Mouse (Mus musculus) liver, adult 2 months (tissue): ENCODE measurements at regions not wholly inside any gene's neighbourhood (a gene's known extent, or its start where the extent isn't known, plus 50 kb on each side); places are given as distances from the start of the nearest gene placed in this dataset.

ENCODE experiments used
- DNase-seq: peaks from one replicate; pipeline ENCODE4 v3.0.0-alpha.2; 2011; ENCODE audit warnings: low read depth, low spot score; ENCODE audit errors: extremely low read depth
- H3K27ac ChIP-seq: fragments of 200-500 bp; replicated peaks from 2 replicates; pipeline ENCODE4 v1.5.1; 2012; ENCODE audit warnings: low read depth, mild to moderate bottlenecking, control low read depth, inconsistent platforms, low read length; ENCODE audit not compliant: insufficient read depth
- H3K27me3 ChIP-seq: fragments of 200-500 bp; 2 replicates; pipeline ENCODE4 v1.6.1; 2012; ENCODE audit warnings: mild to moderate bottlenecking, moderate library complexity, low read length, inconsistent platforms; ENCODE audit not compliant: control insufficient read depth, insufficient read depth
- H3K36me3 ChIP-seq: fragments of 200-500 bp; 2 replicates; pipeline ENCODE4 v1.6.1; 2012; ENCODE audit warnings: low read length, inconsistent platforms; ENCODE audit not compliant: control insufficient read depth, insufficient read depth
- H3K4me1 ChIP-seq: fragments of 200-500 bp; 2 replicates; pipeline ENCODE4 v1.6.1; 2011; ENCODE audit warnings: low read length; ENCODE audit not compliant: control insufficient read depth, insufficient read depth
- H3K4me3 ChIP-seq: fragments of 200-500 bp; 2 replicates; pipeline ENCODE4 v1.5.1; 2011; ENCODE audit warnings: low read depth, mild to moderate bottlenecking, control low read depth, low read length, moderate library complexity; ENCODE audit not compliant: insufficient read depth
- H3K79me2 ChIP-seq: fragments of 200-500 bp; 2 replicates; pipeline ENCODE4 v1.6.1; 2012; ENCODE audit warnings: inconsistent platforms, mild to moderate bottlenecking, low read length, moderate library complexity; ENCODE audit not compliant: control insufficient read depth, insufficient read depth
- H3K9ac ChIP-seq: fragments of 200-500 bp; 2 replicates; pipeline ENCODE4 v1.6.1; 2012; ENCODE audit warnings: low read depth, mild to moderate bottlenecking, control low read depth, inconsistent platforms, low read length
- CTCF ChIP-seq: fragments of 200-500 bp; IDR thresholded peaks from 2 replicates; pipeline ENCODE4 v1.5.1; 2011; ENCODE audit warnings: low read depth, low read length, control low read depth
- POLR2A ChIP-seq: fragments of 200-500 bp; IDR thresholded peaks from 2 replicates; pipeline ENCODE4 v1.6.1; 2011; ENCODE audit warnings: low read length, control low read depth; ENCODE audit not compliant: insufficient read depth; ENCODE audit errors: extremely low read depth
- WGBS: fragments of 180-500 bp; shearing (Covaris S2); methylation state at CpG from one replicate; pipeline ENCODE4 v1.1.7; 2018; 5-methylcytosine and 5-hydroxymethylcytosine counted together

DNA sequence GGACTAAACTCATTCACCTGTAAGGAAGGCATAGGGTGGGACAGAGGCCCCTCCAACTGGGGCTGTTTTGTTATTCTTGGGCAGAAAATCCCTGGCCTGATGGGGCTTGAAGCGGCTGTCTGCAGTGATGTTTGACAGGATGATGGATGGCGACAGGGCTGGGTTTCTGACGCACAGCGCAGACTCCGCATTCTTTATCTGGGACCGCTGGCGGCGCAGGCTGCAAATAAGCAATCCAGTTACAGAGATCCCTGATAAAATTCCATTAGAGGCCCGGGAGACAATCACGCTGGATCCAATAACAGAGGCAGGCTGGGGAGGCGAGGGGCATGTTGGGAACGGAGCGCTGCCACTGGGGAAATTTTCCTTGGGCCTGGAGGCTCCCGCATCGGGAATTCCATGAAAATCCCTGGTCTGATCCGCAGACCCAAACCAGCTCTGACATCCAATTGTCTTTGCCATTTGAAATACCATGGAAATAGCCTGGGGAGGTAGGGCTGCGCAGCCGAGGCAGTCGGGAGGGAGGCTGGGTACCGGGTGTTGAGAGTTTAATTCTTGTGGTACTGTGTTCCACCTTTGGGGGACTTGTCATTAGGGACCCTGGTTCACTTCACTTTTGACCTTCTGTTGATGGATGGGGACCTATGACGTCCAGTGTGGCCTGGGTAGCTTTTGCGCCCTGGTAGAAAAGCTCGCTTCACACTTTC is 99.0 kb upstream of the Sdk2 start:
- Histone ChIP-seq H3K27me3 (peaks cover 2% of the 10 kb centered on the region; the same call in 1 of the 2 replicates), H3K79me2 (no peaks in the 10 kb centered on the region), H3K36me3 (no peaks in the 10 kb centered on the region), H3K4me1 (no peaks in the 10 kb centered on the region), H3K4me3 (no peak overlapping the region), H3K9ac (no peak overlapping the region), H3K27ac (no peak overlapping the region)
- no peak for DNase-seq
- WGBS: 36% methylated on average over 23 of the region's 23 CpGs
- TF ChIP-seq POLR2A (no peak), CTCF (no peak)

DNA sequence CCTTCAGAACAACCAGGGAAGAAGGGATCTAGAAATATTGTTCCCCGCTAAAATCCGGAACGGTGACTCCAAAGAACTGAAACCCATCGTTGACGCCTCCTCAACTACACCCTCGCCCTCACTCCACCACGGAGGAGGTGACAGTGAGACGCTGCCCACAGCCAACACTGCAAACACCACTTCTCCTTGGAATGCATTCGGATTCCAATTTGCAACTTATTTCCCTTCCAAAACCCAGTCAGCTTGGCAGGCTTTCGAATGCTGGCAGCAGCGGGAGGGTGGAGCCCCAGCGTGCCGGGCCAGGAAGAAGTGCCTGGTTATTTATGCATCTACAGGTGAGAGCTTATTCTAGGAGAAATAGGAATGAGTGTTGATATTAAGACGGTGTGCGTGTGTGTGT is 85.9 kb upstream of the Sdk2 start:
- Histone ChIP-seq H3K9ac (no peak overlapping the region), H3K27me3 (no peaks in the 10 kb centered on the region), H3K36me3 (no peaks in the 10 kb centered on the region), H3K4me3 (no peak overlapping the region), H3K79me2 (no peaks in the 10 kb centered on the region), H3K4me1 (no peaks in the 10 kb centered on the region), H3K27ac (no peak overlapping the region)
- TF ChIP-seq CTCF: no peak
- TF ChIP-seq POLR2A: no peak
- WGBS: 82% methylated on average over 15 of the region's 15 CpGs
- no peak for DNase-seq

DNA sequence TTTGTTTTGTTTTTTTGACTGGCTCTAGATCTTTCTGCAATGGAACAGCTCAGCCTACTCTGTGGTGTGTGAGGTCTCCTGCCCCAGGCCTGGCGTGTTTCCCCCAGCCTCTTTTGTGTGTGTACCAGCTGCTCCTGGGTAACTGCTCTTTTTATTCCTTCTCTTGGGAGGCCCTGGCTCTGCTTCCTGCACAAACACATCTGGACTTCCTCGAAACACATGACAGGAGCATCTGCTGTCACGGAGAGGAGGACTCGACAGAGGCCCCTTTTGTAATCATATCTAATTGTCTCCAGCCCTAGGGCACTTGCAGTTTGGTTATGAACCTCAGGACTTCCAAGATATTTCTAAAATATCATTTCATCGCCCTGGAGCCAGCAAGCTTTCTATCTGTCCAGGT is 79.5 kb upstream of the Sdk2 start:
- TF ChIP-seq POLR2A (no peak), CTCF (no peak)
- Histone ChIP-seq H3K27me3 (no peaks in the 10 kb centered on the region), H3K36me3 (no peaks in the 10 kb centered on the region), H3K79me2 (no peaks in the 10 kb centered on the region), H3K4me1 (no peaks in the 10 kb centered on the region), H3K27ac (no peak overlapping the region), H3K9ac (no peak overlapping the region), H3K4me3 (no peak overlapping the region)
- WGBS: 56% methylated on average over 5 of the region's 5 CpGs
- DNase-seq: no peak

DNA sequence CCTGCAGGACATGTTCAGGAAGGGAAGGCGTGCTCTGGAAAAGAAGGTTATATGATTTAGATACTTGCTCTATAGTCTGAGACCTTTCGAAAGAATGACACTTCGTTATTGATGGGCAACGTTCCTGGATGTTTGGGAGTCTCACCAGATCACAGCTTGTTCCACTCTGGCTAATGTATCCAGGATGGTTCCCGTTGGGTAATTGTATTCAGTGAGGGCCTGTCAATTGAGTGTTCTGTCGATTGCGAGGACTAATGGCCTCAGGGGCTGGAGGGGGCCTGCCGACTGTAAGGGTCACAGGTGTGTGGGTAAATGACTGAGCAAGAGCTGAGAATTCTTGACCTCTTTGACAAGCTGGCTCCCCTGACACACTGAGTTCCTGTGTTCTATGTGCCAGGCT is 62.4 kb upstream of the Sdk2 start:
- TF ChIP-seq CTCF: no peak
- no peak for TF ChIP-seq POLR2A
- H3K79me2 ChIP-seq: no peaks in the 10 kb centered on the region

DNA sequence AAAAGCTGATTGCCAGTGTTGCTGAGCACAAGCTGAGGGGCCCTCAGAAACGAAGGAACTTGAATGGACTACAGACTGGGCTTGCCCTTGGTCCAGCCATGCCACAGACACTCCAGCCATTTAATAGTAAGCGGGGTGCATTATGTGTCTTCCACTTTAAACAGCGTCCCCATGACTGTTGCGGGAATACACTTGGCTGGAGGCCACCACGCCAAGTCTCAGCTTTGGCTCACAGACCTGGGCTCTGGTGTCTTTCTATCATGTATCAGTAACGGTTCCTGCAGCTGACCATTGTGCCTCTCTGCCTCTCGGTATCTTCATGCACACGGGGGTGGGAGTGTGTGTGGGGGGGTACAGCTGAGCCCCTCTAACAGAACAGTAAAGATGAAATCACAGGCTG is 62.0 kb upstream of the Sdk2 start:
- no peaks in the 10 kb centered on the region for H3K27me3 ChIP-seq
- 81% methylated on average over 8 of the region's 8 CpGs for WGBS
- TF ChIP-seq CTCF (no peak), POLR2A (no peak)
- no peak overlapping the region for H3K4me3 ChIP-seq
- no peak overlapping the region for H3K9ac ChIP-seq
- DNase-seq: no peak
- H3K36me3 ChIP-seq: no peaks in the 10 kb centered on the region
- no peak overlapping the region for H3K27ac ChIP-seq
- no peaks in the 10 kb centered on the region for H3K4me1 ChIP-seq
- no peaks in the 10 kb centered on the region for H3K79me2 ChIP-seq

More for the DNA sequence above, 62.4 kb upstream of the Sdk2 start:
- Histone ChIP-seq H3K27me3 (no peaks in the 10 kb centered on the region), H3K9ac (no peak overlapping the region), H3K36me3 (no peaks in the 10 kb centered on the region), H3K4me1 (no peaks in the 10 kb centered on the region), H3K27ac (no peak overlapping the region), H3K4me3 (no peak overlapping the region)
- WGBS: 78% methylated on average over 8 of the region's 8 CpGs
- DNase-seq: no peak

DNA sequence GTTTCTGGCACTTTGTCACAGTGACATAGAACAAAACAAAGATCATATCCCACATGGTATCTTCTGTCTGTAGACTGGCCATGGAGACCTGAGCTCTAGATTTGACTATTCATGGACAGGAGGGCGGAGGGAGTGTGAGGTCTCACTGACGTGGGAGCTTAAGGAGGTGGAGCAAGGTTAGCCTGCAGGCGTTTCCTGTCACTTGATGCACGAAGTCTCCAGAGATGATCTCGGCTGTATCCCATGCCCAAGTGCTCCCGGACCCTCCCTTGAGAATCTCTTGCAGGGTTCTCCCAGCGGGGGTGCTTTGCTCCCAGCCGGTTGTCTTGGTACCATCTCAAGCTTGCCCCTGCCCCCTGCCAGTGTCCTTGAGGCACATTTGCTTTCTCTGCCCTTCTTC is 60.6 kb upstream of the Sdk2 start:
- no peak overlapping the region for H3K4me3 ChIP-seq
- DNase-seq: no peak
- TF ChIP-seq POLR2A (no peak), CTCF (no peak)
- H3K4me1 ChIP-seq: no peaks in the 10 kb centered on the region
- H3K36me3 ChIP-seq: no peaks in the 10 kb centered on the region
- no peaks in the 10 kb centered on the region for H3K79me2 ChIP-seq
- 41% methylated on average over 8 of the region's 8 CpGs for WGBS
- H3K27ac ChIP-seq: no peak overlapping the region
- H3K27me3 ChIP-seq: no peaks in the 10 kb centered on the region
- no peak overlapping the region for H3K9ac ChIP-seq
